Mouse (Mus musculus): ENCODE data around the gene C1qtnf9.

DNA sequence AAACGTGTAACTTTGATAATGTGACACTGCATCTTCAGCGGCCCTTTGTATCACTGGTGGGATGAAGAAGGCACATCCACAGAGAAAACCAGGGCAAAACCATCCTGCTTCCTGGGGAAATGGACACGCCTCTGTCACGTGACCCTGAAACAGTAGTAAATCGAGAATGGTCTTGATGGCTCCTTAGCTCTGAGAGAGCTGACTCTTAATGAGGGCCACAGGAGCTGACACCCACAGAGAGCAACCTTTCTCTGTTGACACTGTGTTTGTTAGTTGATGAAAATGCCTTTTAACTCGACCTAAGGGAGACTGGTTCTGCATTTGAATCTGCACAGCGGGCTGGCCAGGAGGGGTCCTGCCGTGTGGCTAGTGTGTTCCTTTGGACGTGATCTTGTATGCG lies 6.1 kb upstream of the C1qtnf9 start:
- TF ChIP-seq CTCF (IDR thresholded peaks at IDR 0.05; ENCODE audit: extremely low read depth, insufficient read length, insufficient replicate concordance, low read depth, low read length) (no peak), POLR2A (IDR thresholded peaks at IDR 0.05; ENCODE audit: low read depth, low read length) (no peak)
